Mouse (Mus musculus) heart, embryonic 15.5 days (tissue): ENCODE measurements around the gene Wdr13. TPM values are rescaled to one million over a fixed set of nuclear protein-coding genes. Genes with fewer than 3 reads are reported as not detected.
A peak's percentile ranks its signal among the peaks of the same experiment; 100 is the strongest.

Experiments used
- ATAC-seq: fragments of 200-750 bp; cut with Nextera tagmentation; replicated peaks from 2 replicates; pipeline ENCODE4 v1.8.0; 2017; ENCODE audit warnings: low read depth, moderate TSS enrichment; ENCODE audit not compliant: insufficient number of reproducible peaks, insufficient read depth, low FRiP score
- H3K27ac ChIP-seq: fragments of 300-500 bp; sonication (generic); 2 replicates; pipeline ENCODE4 v1.5.1; 2015; ENCODE audit warnings: mild to moderate bottlenecking, inconsistent platforms
- H3K27me3 ChIP-seq: fragments of 300-500 bp; sonication (generic); 2 replicates; pipeline ENCODE4 v1.6.1; 2015; ENCODE audit warnings: inconsistent platforms
- H3K36me3 ChIP-seq: fragments of 300-500 bp; sonication (generic); 2 replicates; pipeline ENCODE4 v1.6.1; 2015; ENCODE audit warnings: mild to moderate bottlenecking, inconsistent platforms
- H3K4me1 ChIP-seq: fragments of 300-500 bp; sonication (generic); replicated peaks from 2 replicates; pipeline ENCODE4 v1.6.1; 2015; ENCODE audit warnings: inconsistent platforms
- H3K4me2 ChIP-seq: fragments of 300-500 bp; sonication (generic); 2 replicates; pipeline ENCODE4 v1.6.1; 2015; ENCODE audit warnings: inconsistent platforms, mild to moderate bottlenecking, moderate library complexity
- H3K4me3 ChIP-seq: fragments of 300-500 bp; sonication (generic); 2 replicates; pipeline ENCODE4 v1.5.1; 2015; ENCODE audit warnings: mild to moderate bottlenecking, inconsistent platforms
- H3K9ac ChIP-seq: fragments of 300-500 bp; sonication (generic); 2 replicates; pipeline ENCODE4 v1.6.1; 2015; ENCODE audit warnings: mild to moderate bottlenecking, inconsistent platforms
- H3K9me3 ChIP-seq: fragments of 300-500 bp; sonication (generic); replicated peaks from 2 replicates; pipeline ENCODE4 v1.6.1; 2016; ENCODE audit warnings: inconsistent platforms
- WGBS: fragments of 180-500 bp; shearing (Covaris S2); methylation state at CpG from one replicate; pipeline ENCODE4 v1.1.7; 2015; ENCODE audit warnings: mixed read lengths; 5-methylcytosine and 5-hydroxymethylcytosine counted together
- polyA plus RNA-seq: library from polyadenylated mRNA; unstranded; fragments of >200 nt; fragmentation: Nextera tagmentation; extraction: Ambion mirVana; gene quantifications from 2 replicates; pipeline ENCODE4 v1.2.1, GENCODE M21; 2015

Gene Wdr13
- polyA plus RNA-seq, 1 experiment from 2014 or later = 22.3 TPM

GRCm38 (mm10) chrX:8075104-8075503, 57.6 kb downstream of the Wdr13 start:
- no peaks in the 10 kb centered on the region for H3K9me3 ChIP-seq
- peak overlapping the region; percentile 61 for H3K27ac ChIP-seq
- peak overlapping the region; percentile 60 for H3K4me2 ChIP-seq
- peak overlapping the region; percentile 68 for H3K4me3 ChIP-seq
- H3K27me3 ChIP-seq = no peaks in the 10 kb centered on the region
- H3K36me3 ChIP-seq = peaks cover 6% of the 10 kb centered on the region; the same call in 1 of the 2 replicates
- WGBS = 49% methylated on average over 3 of the region's 3 CpGs
- ATAC-seq = no peak
- peaks cover 2% of the 10 kb centered on the region; the same call in 1 of the 2 replicates for H3K4me1 ChIP-seq
- no peak overlapping the region; the same call in 1 of the 2 replicates for H3K9ac ChIP-seq

GRCm38 (mm10) chrX:8074430-8075014, 58.2 kb downstream of the Wdr13 start, which contains the start of gene Suv39h1:
Gene Suv39h1 (minus strand): TSS chrX:8074760.
- Histone ChIP-seq H3K9me3 (no peaks in the 10 kb centered on the region), H3K4me2 (peak within 1 kb of the TSS; percentile 61), H3K27me3 (no peaks in the 10 kb centered on the region), H3K27ac (peak within 1 kb of the TSS; percentile 90), H3K9ac (peak within 1 kb of the TSS; percentile 63), H3K36me3 (peaks cover 10% of the 10 kb centered on the region; the same call in 1 of the 2 replicates), H3K4me3 (peak within 1 kb of the TSS; percentile 68), H3K4me1 (peaks cover 2% of the 10 kb centered on the region; the same call in 1 of the 2 replicates)
- 10% methylated on average over 42 of the region's 46 CpGs for WGBS
- ATAC-seq = peak; percentile 99

GRCm38 (mm10) chrX:8073881-8074429, 58.7 kb downstream of the Wdr13 start:
- Histone ChIP-seq H3K27me3 (no peaks in the 10 kb centered on the region), H3K36me3 (peaks cover 10% of the 10 kb centered on the region; the same call in 1 of the 2 replicates), H3K9me3 (no peaks in the 10 kb centered on the region), H3K27ac (peak overlapping the region; percentile 90), H3K4me1 (peaks cover 2% of the 10 kb centered on the region; the same call in 1 of the 2 replicates), H3K4me3 (peak overlapping the region; percentile 68), H3K9ac (peak overlapping the region; percentile 63), H3K4me2 (peak overlapping the region; percentile 61)
- peak; percentile 66 for ATAC-seq
- 9% methylated on average over 44 of the region's 64 CpGs for WGBS

Other genes starting within 250 kb of the Wdr13 start
- 22.3 and 32.0 TPM in 2 replicates for gene Slc35a2, start 248.9 kb downstream of the Wdr13 start, polyA plus RNA-seq
- 72.8 and 77.9 TPM in 2 replicates for gene Pqbp1, start 233.6 kb downstream of the Wdr13 start, polyA plus RNA-seq
- gene Timm17b, start 233.5 kb downstream of the Wdr13 start, polyA plus RNA-seq = 102 and 124 TPM in 2 replicates
- not detected in 2 replicates for gene Gm10491, start 225.1 kb downstream of the Wdr13 start, polyA plus RNA-seq
- gene Gm10490, start 223.3 kb downstream of the Wdr13 start, polyA plus RNA-seq = not detected in 2 replicates
- 0.39 and 3.3 TPM in 2 replicates for gene Pcsk1n, start 213.1 kb downstream of the Wdr13 start, polyA plus RNA-seq
- gene Eras, start 204.3 kb downstream of the Wdr13 start, polyA plus RNA-seq = not detected in 2 replicates
- 21.4 and 28.6 TPM in 2 replicates for gene Hdac6, start 185.0 kb downstream of the Wdr13 start, polyA plus RNA-seq
- 0.57 and 2.4 TPM in 2 replicates for gene Gata1, start 154.8 kb downstream of the Wdr13 start, polyA plus RNA-seq
- gene Glod5, start 114.4 kb downstream of the Wdr13 start, polyA plus RNA-seq = 0.19 and 0.66 TPM in 2 replicates
- gene Suv39h1, start 58.1 kb downstream of the Wdr13 start, polyA plus RNA-seq = 25.0 and 32.1 TPM in 2 replicates
- gene Was, start 42.4 kb downstream of the Wdr13 start, polyA plus RNA-seq = 0.39 and 1.1 TPM in 2 replicates
- gene Rbm3, start 13.0 kb upstream of the Wdr13 start, polyA plus RNA-seq = 288 and 296 TPM in 2 replicates
- gene Tbc1d25, start 43.3 kb upstream of the Wdr13 start, polyA plus RNA-seq = 10.1 and 12.2 TPM in 2 replicates
- gene Ebp, start 60.6 kb upstream of the Wdr13 start, polyA plus RNA-seq = 27.9 and 30.8 TPM in 2 replicates
- 2.6 and 4.7 TPM in 2 replicates for gene Porcn, start 73.6 kb upstream of the Wdr13 start, polyA plus RNA-seq
- gene Ftsj1, start 119.5 kb upstream of the Wdr13 start, polyA plus RNA-seq = 20.8 and 29.6 TPM in 2 replicates
- 16.3 and 20.3 TPM in 2 replicates for gene Slc38a5, start 138.2 kb upstream of the Wdr13 start, polyA plus RNA-seq
- gene Ssxb10, start 194.5 kb upstream of the Wdr13 start, polyA plus RNA-seq = not detected in 2 replicates
- not detected in 2 replicates for gene Ssxb9, start 234.1 kb upstream of the Wdr13 start, polyA plus RNA-seq